Mouse (Mus musculus) olfactory bulb, adult 2 months (tissue): ENCODE measurements around the gene Zfp512b. TPM values are rescaled to one million over a fixed set of nuclear protein-coding genes. Genes with fewer than 3 reads are reported as not detected.
A peak's percentile ranks its signal among the peaks of the same experiment; 100 is the strongest.

Experiments used
- H3K27ac ChIP-seq: fragments of 200-500 bp; 2 replicates; pipeline ENCODE4 v1.5.1; 2012; ENCODE audit warnings: low read depth, low read length; ENCODE audit not compliant: insufficient read depth
- H3K4me1 ChIP-seq: fragments of 200-500 bp; 2 replicates; pipeline ENCODE4 v1.6.1; 2012; ENCODE audit warnings: low read length; ENCODE audit not compliant: control insufficient read depth, insufficient read depth
- H3K4me3 ChIP-seq: fragments of 200-500 bp; 2 replicates; pipeline ENCODE4 v1.5.1; 2012; ENCODE audit warnings: mild to moderate bottlenecking, low read depth, low read length, moderate library complexity; ENCODE audit not compliant: insufficient read depth
- CTCF ChIP-seq: fragments of 200-500 bp; IDR thresholded peaks from 2 replicates; pipeline ENCODE4 v1.5.1; 2012; ENCODE audit warnings: low read depth, mild to moderate bottlenecking, low read length, moderate library complexity; ENCODE audit not compliant: insufficient read depth
- POLR2A ChIP-seq: fragments of 200-500 bp; IDR thresholded peaks from 2 replicates; pipeline ENCODE4 v1.6.1; 2012; ENCODE audit warnings: mild to moderate bottlenecking, low read depth, low read length, moderate library complexity; ENCODE audit not compliant: insufficient read depth
- WGBS: fragments of 180-500 bp; shearing (Covaris S2); methylation state at CpG from one replicate; pipeline ENCODE4 v1.1.7; 2018; 5-methylcytosine and 5-hydroxymethylcytosine counted together
- polyA plus RNA-seq: library from polyadenylated mRNA; stranded (reverse); fragments of >200 nt; gene quantifications from 2 replicates; pipeline ENCODE4 v1.2.4, GENCODE M21; 2012; ENCODE audit warnings: low replicate concordance; ENCODE audit not compliant: missing spikeins, insufficient read depth, insufficient read length

Gene Zfp512b
- not detected in 2 replicates for polyA plus RNA-seq

- TF ChIP-seq CTCF = no peak
- peak; percentile 70 for TF ChIP-seq POLR2A
- WGBS = 5% methylated on average over 97 of the region's 97 CpGs
- peak within 1 kb of the TSS; percentile 98 for H3K4me3 ChIP-seq
- peak within 1 kb of the TSS; percentile 95 for H3K27ac ChIP-seq
- H3K4me1 ChIP-seq = peaks cover 23% of the 10 kb centered on the region
Observed at GRCm38 (mm10) chr2:181592231-181593041, at the start of gene Zfp512b. TSS of gene Zfp512b (minus strand) at chr2:181592803.

- no peaks in the 10 kb centered on the region for H3K4me1 ChIP-seq
- H3K27ac ChIP-seq = no peak overlapping the region
- no peak overlapping the region for H3K4me3 ChIP-seq
- TF ChIP-seq POLR2A (no peak), CTCF (no peak)
- 85% methylated on average over 3 of the region's 3 CpGs for WGBS
Observed at GRCm38 (mm10) chr2:181635865-181636264, 43.3 kb upstream of the Zfp512b start.

GRCm38 (mm10) chr2:181632624-181633023 lies 40.0 kb upstream of the Zfp512b start:
- 93% methylated on average over 6 of the region's 6 CpGs for WGBS
- no peak for TF ChIP-seq CTCF
- TF ChIP-seq POLR2A = no peak
- no peak overlapping the region for H3K27ac ChIP-seq

GRCm38 (mm10) chr2:181628471-181628870 lies 35.9 kb upstream of the Zfp512b start:
- Histone ChIP-seq H3K4me1 (no peaks in the 10 kb centered on the region), H3K27ac (no peak overlapping the region), H3K4me3 (no peak overlapping the region)
- TF ChIP-seq CTCF (no peak), POLR2A (no peak)

More at GRCm38 (mm10) chr2:181632624-181633023, 40.0 kb upstream of the Zfp512b start:
- no peak overlapping the region for H3K4me3 ChIP-seq
- H3K4me1 ChIP-seq = no peaks in the 10 kb centered on the region

GRCm38 (mm10) chr2:181623401-181623800 lies 30.8 kb upstream of the Zfp512b start:
- TF ChIP-seq CTCF (no peak), POLR2A (no peak)
- no peak overlapping the region for H3K27ac ChIP-seq
- no peak overlapping the region for H3K4me3 ChIP-seq
- no peaks in the 10 kb centered on the region for H3K4me1 ChIP-seq

GRCm38 (mm10) chr2:181618761-181619495 lies 26.3 kb upstream of the Zfp512b start:
- Histone ChIP-seq H3K4me3 (no peak overlapping the region), H3K4me1 (no peaks in the 10 kb centered on the region), H3K27ac (no peak overlapping the region)
- WGBS = 88% methylated on average over 5 of the region's 5 CpGs
- TF ChIP-seq POLR2A = no peak
- TF ChIP-seq CTCF = no peak

- TF ChIP-seq POLR2A (no peak), CTCF (no peak)
- WGBS = 67% methylated on average over 4 of the region's 4 CpGs
- H3K27ac ChIP-seq = no peak overlapping the region
- peaks cover 9% of the 10 kb centered on the region for H3K4me1 ChIP-seq
- H3K4me3 ChIP-seq = no peak overlapping the region
Observed at GRCm38 (mm10) chr2:181602367-181602766, 9.8 kb upstream of the Zfp512b start.

- no peak overlapping the region for H3K27ac ChIP-seq
- 26% methylated on average over 10 of the region's 10 CpGs for WGBS
- TF ChIP-seq CTCF = no peak
- TF ChIP-seq POLR2A = no peak
- peak overlapping the region; percentile 77 for H3K4me3 ChIP-seq
- H3K4me1 ChIP-seq = peaks cover 13% of the 10 kb centered on the region
Observed at GRCm38 (mm10) chr2:181601751-181602145, 9.1 kb upstream of the Zfp512b start.
